7 mouse cellular contexts compared by ENCODE assay signal in genomic region chr11:51290066-51290955, GRCm38 (mm10). TPM values are rescaled to one million over a fixed set of nuclear protein-coding genes. Genes with fewer than 3 reads are reported as not detected.
DNase-seq lines count a peak whose midpoint lies in the region; ATAC-seq lines count a peak whose summit lies in the region.

No protein-coding gene starts in this region.

- H3K4me1 ChIP-seq in forebrain, embryonic 11.5 days (replicated peaks; ENCODE audit: control insufficient read depth, insufficient read depth, low read length) = 0 out of 2 replicates have a peak, but pooled peaks cover 2% of the 10 kb centered on the region
- peaks cover 21% of the 10 kb centered on the region for H3K4me1 ChIP-seq in hindbrain, embryonic 10.5 days (replicated peaks)
- peaks cover 8% of the 10 kb centered on the region; the same call in 1 of the 2 replicates for H3K4me1 ChIP-seq in limb, embryonic 11.5 days (ENCODE audit: control insufficient read depth, insufficient read depth, low read length)
- 0 out of 2 replicates have a peak, but pooled peaks cover 3% of the 10 kb centered on the region for H3K4me1 ChIP-seq in midbrain, embryonic 14.5 days (ENCODE audit: control insufficient read depth, insufficient read depth, low read length)

- no peaks in the 10 kb centered on the region for H3K9me3 ChIP-seq in forebrain, embryonic 11.5 days (ENCODE audit: control insufficient read depth, low read length)
- peaks cover 1% of the 10 kb centered on the region; the same call in 1 of the 2 replicates for H3K9me3 ChIP-seq in hindbrain, embryonic 10.5 days
- no peaks in the 10 kb centered on the region for H3K9me3 ChIP-seq in limb, embryonic 11.5 days (ENCODE audit: control insufficient read depth, low read length)
- H3K9me3 ChIP-seq in midbrain, embryonic 14.5 days (ENCODE audit: control insufficient read depth, low read length) = no peaks in the 10 kb centered on the region

- H3K9ac ChIP-seq in forebrain, embryonic 11.5 days (ENCODE audit: low read length) = peak overlapping the region; percentile 57
- peak overlapping the region; percentile 73 for H3K9ac ChIP-seq in limb, embryonic 11.5 days (ENCODE audit: low read length)
- H3K9ac ChIP-seq in midbrain, embryonic 14.5 days (replicated peaks; ENCODE audit: low read length) = peak overlapping the region; percentile 45

- peaks cover 3% of the 10 kb centered on the region; the same call in 1 of the 2 replicates for H3K27me3 ChIP-seq in forebrain, embryonic 11.5 days (ENCODE audit: control insufficient read depth, insufficient read depth, low read length)
- H3K27me3 ChIP-seq in hindbrain, embryonic 10.5 days (ENCODE audit: insufficient read depth, poor library complexity, severe bottlenecking) = peaks cover 10% of the 10 kb centered on the region
- no peaks in the 10 kb centered on the region for H3K27me3 ChIP-seq in limb, embryonic 11.5 days (ENCODE audit: control insufficient read depth, insufficient read depth, low read length)
- no peaks in the 10 kb centered on the region; the same call in 1 of the 2 replicates for H3K27me3 ChIP-seq in midbrain, embryonic 14.5 days (ENCODE audit: control insufficient read depth, insufficient read depth, low read length)

- H3K27ac ChIP-seq in forebrain, embryonic 11.5 days (ENCODE audit: low read depth, low read length) = no peak overlapping the region
- H3K27ac ChIP-seq in hindbrain, embryonic 10.5 days = peak overlapping the region; percentile 86
- H3K27ac ChIP-seq in limb, embryonic 11.5 days (replicated peaks; ENCODE audit: low read depth, low read length) = peak overlapping the region; percentile 76
- no peak overlapping the region for H3K27ac ChIP-seq in midbrain, embryonic 14.5 days (replicated peaks; ENCODE audit: low read depth, low read length)

- H3K36me3 ChIP-seq in forebrain, embryonic 11.5 days (ENCODE audit: control insufficient read depth, insufficient read depth, low read length) = no peaks in the 10 kb centered on the region
- peaks cover 3% of the 10 kb centered on the region; the same call in 1 of the 2 replicates for H3K36me3 ChIP-seq in hindbrain, embryonic 10.5 days
- no peaks in the 10 kb centered on the region; the same call in 1 of the 2 replicates for H3K36me3 ChIP-seq in limb, embryonic 11.5 days (ENCODE audit: control insufficient read depth, insufficient read depth, low read length)
- 0 out of 2 replicates have a peak, but pooled peaks cover under 1% of the 10 kb centered on the region for H3K36me3 ChIP-seq in midbrain, embryonic 14.5 days (ENCODE audit: control insufficient read depth, insufficient read depth, low read length)

- peak overlapping the region; percentile 84 for H3K4me2 ChIP-seq in forebrain, embryonic 11.5 days (ENCODE audit: low read depth, low read length, severe bottlenecking)
- H3K4me2 ChIP-seq in limb, embryonic 11.5 days (ENCODE audit: low read depth, severe bottlenecking) = peak overlapping the region; percentile 82
- H3K4me2 ChIP-seq in midbrain, embryonic 14.5 days (ENCODE audit: low read length) = peak overlapping the region; percentile 97

- peak; percentile 79 for ATAC-seq in forebrain, embryonic 11.5 days (replicated peaks; ENCODE audit: low FRiP score)
- ATAC-seq in limb, embryonic 11.5 days (ENCODE audit: insufficient number of reproducible peaks, low FRiP score, low TSS enrichment, low read depth) = peak; percentile 78
- ATAC-seq in midbrain, embryonic 14.5 days (ENCODE audit: low FRiP score, low TSS enrichment) = peak; percentile 77

- peak; percentile 6 to 38 for DNase-seq in urinary bladder, adult 18-20 months (ENCODE audit: low spot score in 2 of 2)
- no peak for DNase-seq in urinary bladder, postnatal 10 days (ENCODE audit: low spot score)
- DNase-seq in forebrain, embryonic 11.5 days (ENCODE audit: low spot score) = peak; percentile 84
- DNase-seq in hindbrain, embryonic 10.5 days (ENCODE audit: low spot score) = peak; percentile 78
- peak; percentile 81 for DNase-seq in limb, embryonic 11.5 days (ENCODE audit: low spot score)
- DNase-seq in midbrain, embryonic 14.5 days = peak; percentile 81
- peak; percentile 25 for DNase-seq in testis, postnatal 14 days (ENCODE audit: low spot score)

- WGBS in forebrain, embryonic 11.5 days = 2% methylated on average over 71 of the region's 74 CpGs
- WGBS in hindbrain, embryonic 10.5 days = 2% methylated on average over 74 of the region's 74 CpGs
- 2% methylated on average over 71 of the region's 74 CpGs for WGBS in limb, embryonic 11.5 days
- WGBS in midbrain, embryonic 14.5 days = 3% methylated on average over 61 of the region's 74 CpGs

- peak overlapping the region; percentile 59 for H3K4me3 ChIP-seq in forebrain, embryonic 11.5 days (ENCODE audit: low read depth, low read length)
- H3K4me3 ChIP-seq in hindbrain, embryonic 10.5 days = peak overlapping the region; percentile 71
- H3K4me3 ChIP-seq in limb, embryonic 11.5 days (ENCODE audit: low read depth, low read length) = peak overlapping the region; percentile 64
- peak overlapping the region; percentile 48 for H3K4me3 ChIP-seq in midbrain, embryonic 14.5 days (replicated peaks; ENCODE audit: low read depth, low read length)

RNA-seq across cellular contexts. Expression of gene Col23a1, which starts 0.6 kb away (rescaled TPM):
- polyA plus RNA-seq in forebrain, embryonic 11.5 days (2014; fragmentation: Nextera tagmentation; extraction: Ambion mirVana) = 7.5 and 8.5 TPM in 2 replicates
- 16.1 and 16.6 TPM in 2 replicates for polyA plus RNA-seq in hindbrain, embryonic 10.5 days (2016; fragmentation: Nextera tagmentation; extraction: Ambion mirVana)
- 21.1 and 26.6 TPM in 2 replicates for polyA plus RNA-seq in limb, embryonic 11.5 days (2014; fragmentation: Nextera tagmentation; extraction: Ambion mirVana)
- 1.3 and 5.4 TPM in 2 replicates for polyA plus RNA-seq in midbrain, embryonic 14.5 days (2014; fragmentation: Nextera tagmentation; extraction: Ambion mirVana)

RNA-seq across cellular contexts. Expression of gene BC049762, which starts 27.5 kb away (rescaled TPM):
- 0.35 and 0.37 TPM in 2 replicates for polyA plus RNA-seq in forebrain, embryonic 11.5 days (2014; fragmentation: Nextera tagmentation; extraction: Ambion mirVana)
- polyA plus RNA-seq in hindbrain, embryonic 10.5 days (2016; fragmentation: Nextera tagmentation; extraction: Ambion mirVana) = 0.65 TPM in 1 of 2 replicates, not detected in the other
- polyA plus RNA-seq in limb, embryonic 11.5 days (2014; fragmentation: Nextera tagmentation; extraction: Ambion mirVana) = 0.61 and 0.69 TPM in 2 replicates
- polyA plus RNA-seq in midbrain, embryonic 14.5 days (2014; fragmentation: Nextera tagmentation; extraction: Ambion mirVana) = 0.43 TPM in 1 of 2 replicates, not detected in the other

RNA-seq across cellular contexts. Expression of gene Clk4, which starts 28.8 kb away (rescaled TPM):
- polyA plus RNA-seq in forebrain, embryonic 11.5 days (2014; fragmentation: Nextera tagmentation; extraction: Ambion mirVana) = 128 and 142 TPM in 2 replicates
- polyA plus RNA-seq in hindbrain, embryonic 10.5 days (2016; fragmentation: Nextera tagmentation; extraction: Ambion mirVana) = 95.3 and 102 TPM in 2 replicates
- polyA plus RNA-seq in limb, embryonic 11.5 days (2014; fragmentation: Nextera tagmentation; extraction: Ambion mirVana) = 147 and 160 TPM in 2 replicates
- polyA plus RNA-seq in midbrain, embryonic 14.5 days (2014; fragmentation: Nextera tagmentation; extraction: Ambion mirVana) = 144 and 159 TPM in 2 replicates

Comparison
In these comparisons a context has a peak if more than half of its experiments do, and no peak if none do; other contexts are left out.
1. H3K27ac ChIP-seq: peak in hindbrain, embryonic 10.5 days (single experiment) and limb, embryonic 11.5 days (single experiment); none in forebrain, embryonic 11.5 days (single experiment) and midbrain, embryonic 14.5 days (single experiment).
2. Peak in every context shown above with its lines, with median percentiles within 50 percentile points of each other: ATAC-seq, H3K4me2 ChIP-seq, H3K4me3 ChIP-seq and H3K9ac ChIP-seq.